Mouse (Mus musculus): Measurements from ENCODE around the gene Hoxb4.

Hoxb4 gene

DNA sequence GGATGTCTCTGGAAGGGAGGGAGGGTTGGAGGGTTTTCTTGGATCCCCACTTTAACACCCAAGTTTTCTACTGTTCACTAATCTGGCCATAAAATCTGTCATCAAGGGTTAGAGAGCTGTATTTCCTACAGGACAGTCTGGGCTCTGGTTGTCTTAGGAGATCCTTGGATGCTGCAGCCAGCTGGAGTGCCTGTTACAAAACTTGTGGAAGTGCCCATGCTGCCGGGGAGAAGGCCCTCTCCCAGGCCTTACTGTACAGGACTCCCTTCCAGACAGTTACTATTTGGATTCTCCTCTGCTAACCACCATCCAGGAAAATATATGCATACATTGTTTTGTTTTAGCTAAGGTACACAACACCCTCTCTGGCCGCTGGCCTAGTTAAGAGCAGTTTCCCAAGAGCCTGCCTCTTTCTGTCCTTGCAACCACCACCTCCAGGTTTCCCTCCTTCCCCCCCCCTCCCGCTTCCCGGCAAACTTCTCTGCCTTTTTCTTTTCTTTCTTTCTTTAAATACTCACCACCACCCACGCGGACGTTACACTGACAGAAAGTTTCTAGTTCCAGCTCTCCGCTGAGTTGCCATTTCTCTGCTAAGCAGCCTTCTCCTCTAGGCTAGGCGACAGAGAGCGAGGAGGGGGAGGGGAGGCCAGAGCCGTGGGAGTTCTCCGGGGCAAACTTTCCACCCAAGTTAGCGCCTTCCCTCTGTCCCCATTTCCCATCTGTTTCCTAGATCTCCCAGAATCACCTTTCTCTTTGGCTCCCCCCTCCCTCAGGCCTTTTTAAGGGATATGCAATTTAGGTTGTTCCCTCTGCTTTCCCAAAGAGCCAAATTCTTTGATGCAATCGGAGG, 31.6 kb downstream of the Hoxb4 start:
- DNase-seq (ENCODE audit: low read depth, low spot score) = no peak

DNA sequence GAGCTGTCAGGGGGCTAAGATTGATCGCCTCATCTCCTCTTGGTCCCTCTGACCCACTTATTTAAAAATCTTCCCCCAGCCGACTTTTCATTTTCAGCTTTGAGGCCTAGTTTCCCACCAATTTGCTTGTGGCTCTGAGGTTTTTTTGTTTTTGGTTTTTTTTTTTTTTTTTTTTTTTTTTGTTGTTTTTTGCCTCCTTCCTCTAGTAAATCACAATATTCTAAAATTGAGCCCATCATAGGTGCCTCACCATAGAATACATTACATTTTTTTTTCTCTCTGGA, 32.2 kb downstream of the Hoxb4 start, which contains the start of gene Hoxb2:
Hoxb2 (plus strand) TSS at position 185 of the 284 bp plus-strand sequence.
- no peak for DNase-seq (ENCODE audit: low read depth, low spot score)

- no peak for DNase-seq (ENCODE audit: low read depth, low spot score)
Observed at GRCm38 (mm10) chr11:96350791-96351190, 32.7 kb downstream of the Hoxb4 start.

GRCm38 (mm10) chr11:96351312-96351711, 33.2 kb downstream of the Hoxb4 start:
- no peak for DNase-seq (ENCODE audit: low read depth, low spot score)

GRCm38 (mm10) chr11:96351831-96352230, 33.8 kb downstream of the Hoxb4 start:
- DNase-seq (ENCODE audit: low read depth, low spot score) = no peak

GRCm38 (mm10) chr11:96352691-96353521, 34.8 kb downstream of the Hoxb4 start:
- DNase-seq (ENCODE audit: low read depth, low spot score) = no peak

DNA sequence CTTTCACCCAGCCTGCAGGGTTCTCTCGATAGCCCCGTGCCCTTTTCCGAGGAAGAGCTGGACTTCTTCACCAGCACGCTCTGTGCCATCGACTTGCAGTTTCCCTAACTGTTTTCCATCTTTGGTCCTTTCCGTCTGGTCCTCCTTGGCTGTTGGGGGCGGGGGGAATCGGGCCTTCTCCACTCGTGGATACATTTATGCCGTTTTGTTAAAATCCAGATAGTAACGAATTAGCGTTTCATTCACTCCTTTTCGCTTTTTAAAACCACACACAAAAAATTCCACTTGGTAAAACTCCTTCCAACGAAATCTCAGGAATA, 35.4 kb downstream of the Hoxb4 start:
- DNase-seq (ENCODE audit: low read depth, low spot score) = no peak

DNA sequence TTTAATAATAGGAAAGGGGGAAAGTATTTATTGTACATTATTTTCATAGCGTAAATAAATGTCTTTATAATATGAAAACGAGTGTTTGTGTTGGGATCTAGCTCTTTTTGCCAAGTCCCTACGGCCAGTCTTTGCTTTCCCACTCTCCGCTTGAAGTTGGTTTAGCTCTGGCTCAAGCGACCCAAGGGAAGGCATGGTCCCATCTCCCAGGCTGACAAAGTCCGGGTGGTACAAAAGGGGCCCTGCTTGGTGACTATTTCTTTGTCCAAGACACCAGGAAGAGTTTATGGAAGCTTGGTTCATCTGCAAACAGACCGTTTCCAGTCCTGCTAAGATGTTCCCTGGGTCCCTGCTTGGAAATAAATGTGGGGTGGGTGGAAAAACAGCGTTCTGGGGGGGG, 35.9 kb downstream of the Hoxb4 start:
- DNase-seq (ENCODE audit: low read depth, low spot score) = no peak

DNA sequence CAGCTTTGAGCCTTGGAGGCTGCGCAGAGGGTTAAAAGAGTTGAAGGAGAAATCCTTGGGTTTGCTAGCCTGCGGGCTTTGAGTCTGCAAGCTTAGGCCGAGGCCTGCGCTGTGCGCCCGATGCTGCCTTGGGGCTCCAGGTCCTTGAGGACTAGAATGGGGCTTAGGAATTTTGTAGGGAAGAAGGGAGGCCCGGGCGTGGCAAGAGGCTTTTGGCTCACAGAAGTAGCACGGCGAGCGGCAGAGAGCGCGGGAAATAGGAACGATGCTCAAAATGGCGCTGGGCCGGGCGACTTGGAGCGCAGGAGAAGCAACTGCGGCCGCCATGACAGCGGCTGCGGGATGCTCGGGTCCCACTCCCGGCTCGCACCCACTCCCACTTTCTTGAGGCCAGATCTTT, 36.3 kb downstream of the Hoxb4 start:
- DNase-seq (ENCODE audit: low read depth, low spot score) = no peak

DNA sequence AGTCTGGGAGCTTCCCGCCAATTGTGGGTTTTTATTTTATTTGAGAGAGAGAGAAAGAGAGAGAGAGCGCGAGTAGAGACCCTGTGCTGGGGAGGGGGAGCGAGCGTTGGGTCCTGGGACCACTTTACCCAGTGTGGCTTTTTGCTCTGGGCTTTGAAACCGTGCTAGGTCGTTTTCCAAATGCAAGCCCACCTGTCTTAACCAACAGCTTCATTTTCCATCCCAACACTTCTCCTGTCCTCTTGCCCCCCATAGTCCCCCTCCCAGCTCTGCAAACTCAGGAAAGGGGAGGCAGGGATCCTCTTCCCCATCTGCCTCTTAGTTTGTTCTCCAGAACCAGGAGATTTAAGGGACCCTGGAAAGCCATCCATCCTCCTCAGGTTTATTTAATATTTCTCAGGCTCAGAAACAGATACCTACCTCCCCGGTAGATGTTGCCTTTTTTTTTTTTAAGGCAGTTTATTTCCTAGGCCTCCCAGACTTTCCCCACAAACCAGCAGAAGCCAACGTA, 36.8 kb downstream of the Hoxb4 start:
- no peak for DNase-seq (ENCODE audit: low read depth, low spot score)

DNA sequence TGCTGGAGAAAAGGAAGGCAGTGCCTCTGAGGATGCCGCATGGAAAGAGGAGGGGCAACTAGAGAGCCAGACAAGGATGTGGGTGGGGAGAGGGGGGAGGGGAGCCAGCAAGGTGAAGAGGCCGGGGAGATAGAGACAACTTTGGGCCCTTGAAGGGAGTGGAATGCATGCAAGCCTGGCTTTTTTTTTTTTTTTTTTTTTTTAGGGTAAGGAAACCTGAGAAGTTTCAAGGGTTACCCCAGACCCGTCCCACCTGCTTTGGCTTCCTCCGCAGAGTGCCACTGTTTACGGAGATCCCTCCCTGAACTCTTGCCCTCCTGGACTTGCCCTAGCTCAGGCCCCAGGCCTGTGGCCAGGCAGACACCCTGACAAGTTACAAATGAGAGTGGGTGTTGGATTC, 45.7 kb downstream of the Hoxb4 start:
- no peak for DNase-seq (ENCODE audit: low read depth, low spot score)

- no peak for DNase-seq (ENCODE audit: low read depth, low spot score)
Observed at GRCm38 (mm10) chr11:96365441-96366091, 47.5 kb downstream of the Hoxb4 start, which contains the start of gene Hoxb1. Gene Hoxb1, plus strand, starts transcription at chr11:96365752.

DNA sequence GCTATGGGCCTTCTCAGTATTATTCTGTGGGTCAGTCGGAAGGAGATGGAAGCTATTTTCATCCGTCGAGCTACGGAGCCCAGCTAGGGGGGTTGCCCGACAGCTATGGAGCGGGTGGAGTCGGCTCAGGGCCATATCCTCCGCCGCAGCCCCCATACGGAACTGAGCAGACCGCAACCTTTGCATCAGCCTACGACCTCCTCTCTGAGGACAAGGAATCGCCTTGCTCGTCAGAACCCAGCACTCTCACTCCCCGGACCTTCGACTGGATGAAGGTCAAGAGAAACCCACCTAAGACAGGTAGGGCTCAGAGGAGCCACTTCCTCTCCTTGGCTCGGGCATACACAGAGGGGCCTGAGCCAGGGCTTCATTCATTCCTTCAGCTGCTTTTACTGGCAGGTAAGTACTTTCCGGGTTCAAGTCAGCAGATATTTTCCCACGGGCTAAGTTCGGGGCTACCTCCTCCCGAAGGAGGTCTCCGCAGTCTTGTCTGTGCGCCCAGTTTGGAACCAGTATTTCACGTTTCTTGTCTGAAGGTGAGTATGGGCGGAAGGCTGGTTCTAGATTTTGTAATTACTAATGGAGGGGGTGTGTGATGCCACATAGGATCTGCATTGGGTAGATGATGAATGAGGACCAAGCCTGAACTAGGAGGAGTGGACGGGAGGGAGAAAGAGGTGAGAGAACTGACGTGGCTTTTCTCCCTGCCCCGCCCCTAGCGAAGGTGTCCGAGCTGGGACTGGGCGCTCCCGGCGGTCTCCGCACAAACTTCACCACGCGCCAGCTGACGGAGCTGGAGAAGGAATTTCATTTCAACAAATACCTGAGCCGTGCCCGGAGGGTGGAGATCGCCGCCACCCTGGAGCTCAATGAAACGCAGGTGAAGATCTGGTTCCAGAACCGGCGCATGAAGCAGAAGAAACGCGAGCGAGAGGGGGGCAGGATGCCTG, 48.3 kb downstream of the Hoxb4 start:
- DNase-seq (ENCODE audit: low read depth, low spot score) = no peak

DNA sequence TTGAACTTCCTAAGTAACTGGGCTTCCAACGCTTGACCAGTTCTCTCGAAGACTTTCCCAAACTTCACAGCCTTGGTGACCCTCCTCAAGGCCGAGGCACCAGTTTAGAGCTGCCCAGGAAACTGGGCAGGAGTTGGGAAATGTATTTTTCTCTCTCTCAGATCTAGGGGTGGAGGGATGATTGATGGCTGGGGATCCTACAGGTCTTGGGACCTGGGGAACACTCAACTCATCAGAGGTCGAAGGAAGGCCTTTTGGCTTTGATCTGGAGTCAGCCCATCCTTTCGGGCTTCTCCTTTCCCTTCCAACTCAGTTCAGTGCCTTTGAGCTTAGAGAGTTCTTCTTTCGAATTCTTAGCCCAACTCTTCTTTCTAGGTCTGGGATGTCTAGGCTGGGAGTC, 49.1 kb downstream of the Hoxb4 start:
- no peak for DNase-seq (ENCODE audit: low read depth, low spot score)

DNA sequence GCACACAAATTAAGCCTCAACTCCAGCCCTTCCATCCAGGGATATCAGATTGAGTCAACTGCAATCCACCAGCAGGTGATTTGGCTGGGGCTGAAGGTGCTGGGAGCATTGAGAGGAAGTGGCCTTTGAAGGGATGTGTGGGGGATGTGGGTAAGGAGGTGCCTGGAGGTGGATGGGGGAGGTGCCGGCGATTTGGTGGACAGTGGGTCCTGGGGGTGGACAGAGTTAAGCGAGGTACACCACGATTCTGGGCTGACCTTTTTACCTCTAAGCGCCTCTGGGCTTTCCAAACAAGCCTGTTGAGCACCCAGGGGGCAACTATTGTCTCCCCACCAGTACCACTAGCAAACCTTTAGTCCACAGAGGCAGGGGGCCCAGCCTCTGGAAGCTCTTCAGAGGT, 50.6 kb downstream of the Hoxb4 start:
- DNase-seq (ENCODE audit: low read depth, low spot score) = no peak

GRCm38 (mm10) chr11:96369140-96369539, 51.1 kb downstream of the Hoxb4 start:
- no peak for DNase-seq (ENCODE audit: low read depth, low spot score)
